Mouse (Mus musculus) MEL (cell line): ENCODE data around the gene Nkap. TPM values are rescaled to one million over a fixed set of nuclear protein-coding genes. Genes with fewer than 3 reads are reported as not detected.
A peak's percentile ranks its signal among the peaks of the same experiment; 100 is the strongest.

Experiments used
- DNase-seq: peaks from one replicate; pipeline ENCODE4 v3.0.0; 2011; ENCODE audit warnings: low read depth, low spot score
- H3K27ac ChIP-seq: 2 replicates; pipeline ENCODE4 v1.5.1; 2012; ENCODE audit warnings: low read depth, mild to moderate bottlenecking, control low read depth, low read length, moderate library complexity; ENCODE audit not compliant: control insufficient read depth
- H3K27me3 ChIP-seq, 2 experiments: fragments of 150-350 bp in 1 of 2; sonication (generic) in 1 of 2; 2 replicates each; pipeline ENCODE4 v1.6.1; 2012; ENCODE audit warnings: low read length in 2 of 2, mild to moderate bottlenecking in 2 of 2, improper control_type of control experiment in 1 of 2, moderate library complexity in 1 of 2; ENCODE audit not compliant: insufficient read depth in 2 of 2, control insufficient read depth in 1 of 2
- H3K36me3 ChIP-seq, 2 experiments: 2 replicates each; pipeline ENCODE4 v1.6.1; 2012 to 2014; ENCODE audit warnings: low read length in 2 of 2, improper control_type of control experiment in 1 of 2, inconsistent platforms in 1 of 2, mild to moderate bottlenecking in 1 of 2; ENCODE audit not compliant: insufficient read depth in 2 of 2, control insufficient read depth in 1 of 2
- H3K4me1 ChIP-seq, 2 experiments: fragments of 150-350 bp in 1 of 2; sonication (generic) in 1 of 2; 2 replicates each; pipeline ENCODE4 v1.6.1; 2012; ENCODE audit warnings: low read length in 2 of 2, improper control_type of control experiment in 1 of 2, mild to moderate bottlenecking in 1 of 2; ENCODE audit not compliant: insufficient read depth in 2 of 2, control insufficient read depth in 1 of 2
- H3K4me3 ChIP-seq, 2 experiments: fragments of 150-350 bp in 1 of 2; sonication (generic) in 1 of 2; 2 replicates each; pipeline ENCODE4 v1.5.1; 2012; ENCODE audit warnings: low read depth in 2 of 2, low read length in 2 of 2, mild to moderate bottlenecking in 2 of 2, moderate library complexity in 2 of 2, control low read depth in 1 of 2, improper control_type of control experiment in 1 of 2; ENCODE audit not compliant: control insufficient read depth in 1 of 2, insufficient read depth in 1 of 2
- H3K79me2 ChIP-seq: 2 replicates; pipeline ENCODE4 v1.6.1; 2012; ENCODE audit warnings: mild to moderate bottlenecking, low read length, moderate library complexity; ENCODE audit not compliant: control insufficient read depth, poor library complexity, insufficient read depth
- H3K9ac ChIP-seq: 2 replicates; pipeline ENCODE4 v1.6.1; 2012; ENCODE audit warnings: low read depth, mild to moderate bottlenecking, control low read depth, low read length, moderate library complexity; ENCODE audit not compliant: control insufficient read depth, poor library complexity, severe bottlenecking
- H3K9me3 ChIP-seq: fragments of 150-350 bp; sonication (generic); replicated peaks from 2 replicates; pipeline ENCODE4 v1.6.1; 2012; ENCODE audit warnings: mild to moderate bottlenecking, low read length, improper control_type of control experiment, moderate library complexity; ENCODE audit not compliant: insufficient read depth
- BHLHE40 ChIP-seq: IDR thresholded peaks from 2 replicates; pipeline ENCODE4 v1.6.1; 2012; ENCODE audit warnings: low read depth, mild to moderate bottlenecking, inconsistent platforms, low read length, improper control_type of control experiment, borderline replicate concordance
- CHD1 ChIP-seq: IDR thresholded peaks from 2 replicates; pipeline ENCODE4 v1.6.1; 2012; ENCODE audit warnings: low read depth, mild to moderate bottlenecking, inconsistent platforms, low read length, improper control_type of control experiment
- CHD2 ChIP-seq: IDR thresholded peaks from 2 replicates; pipeline ENCODE4 v1.6.1; 2011; ENCODE audit warnings: low read length, improper control_type of control experiment
- E2F4 ChIP-seq: IDR thresholded peaks from 2 replicates; pipeline ENCODE4 v1.6.1; 2011; ENCODE audit warnings: low read depth, low read length, improper control_type of control experiment, borderline replicate concordance
- EP300 ChIP-seq, 2 experiments: IDR thresholded peaks; 2 replicates each; pipeline ENCODE4 v1.6.1; 2011; ENCODE audit warnings: improper control_type of control experiment in 2 of 2, low read length in 2 of 2, low read depth in 1 of 2, mild to moderate bottlenecking in 1 of 2
- ETS1 ChIP-seq: IDR thresholded peaks from 2 replicates; pipeline ENCODE4 v1.6.1; 2012; ENCODE audit warnings: low read depth, mild to moderate bottlenecking, inconsistent platforms, low read length, improper control_type of control experiment, moderate library complexity
- GATA1 ChIP-seq: IDR thresholded peaks from 2 replicates; pipeline ENCODE4 v1.6.1; 2011; ENCODE audit warnings: low read depth, low read length, improper control_type of control experiment
- JUND ChIP-seq: IDR thresholded peaks from 2 replicates; pipeline ENCODE4 v1.6.1; 2011; ENCODE audit warnings: low read depth, mild to moderate bottlenecking, improper control_type of control experiment, low read length
- KAT2A ChIP-seq: conservative IDR thresholded peaks from 2 replicates; pipeline ENCODE4 v1.6.1; 2012; ENCODE audit warnings: low read depth, low read length, improper control_type of control experiment, inconsistent platforms
- MAFK ChIP-seq: IDR thresholded peaks from 2 replicates; pipeline ENCODE4 v1.6.1; 2011; ENCODE audit warnings: low read depth, mild to moderate bottlenecking, low read length, improper control_type of control experiment, borderline replicate concordance
- MAX ChIP-seq: IDR thresholded peaks from 2 replicates; pipeline ENCODE4 v1.6.1; 2011; ENCODE audit warnings: low read length, improper control_type of control experiment
- MEF2A ChIP-seq: IDR thresholded peaks from 2 replicates; pipeline ENCODE4 v1.6.1; 2014; ENCODE audit warnings: low read depth, mild to moderate bottlenecking, inconsistent platforms, low read length, improper control_type of control experiment; ENCODE audit not compliant: poor library complexity, insufficient replicate concordance, severe bottlenecking; ENCODE audit errors: extremely low read depth
- MXI1 ChIP-seq: IDR thresholded peaks from 2 replicates; pipeline ENCODE4 v1.6.1; 2011; ENCODE audit warnings: mild to moderate bottlenecking, low read depth, low read length, improper control_type of control experiment
- MYB ChIP-seq: IDR thresholded peaks from 2 replicates; pipeline ENCODE4 v1.6.1; 2011; ENCODE audit warnings: mild to moderate bottlenecking, low read depth, low read length, improper control_type of control experiment
- MYC ChIP-seq: IDR thresholded peaks from 2 replicates; pipeline ENCODE4 v1.6.1; 2011; ENCODE audit warnings: low read depth, mild to moderate bottlenecking, low read length, improper control_type of control experiment, moderate library complexity
- NELFE ChIP-seq: IDR thresholded peaks from 2 replicates; pipeline ENCODE4 v1.6.1; 2011; ENCODE audit warnings: low read depth, low read length, improper control_type of control experiment
- NRF1 ChIP-seq: IDR thresholded peaks from 2 replicates; pipeline ENCODE4 v1.6.1; 2014; ENCODE audit warnings: low read depth, mild to moderate bottlenecking, inconsistent platforms, low read length, improper control_type of control experiment, moderate library complexity; ENCODE audit not compliant: poor library complexity, insufficient read depth, severe bottlenecking
- POLR2A ChIP-seq, 2 experiments: IDR thresholded peaks; 2 replicates each; pipeline ENCODE4 v1.6.1; 2011 to 2012; ENCODE audit warnings: low read length in 2 of 2, mild to moderate bottlenecking in 2 of 2, control low read depth in 1 of 2, improper control_type of control experiment in 1 of 2, low read depth in 1 of 2, moderate library complexity in 1 of 2; ENCODE audit not compliant: control insufficient read depth in 1 of 2, insufficient read depth in 1 of 2, poor library complexity in 1 of 2
- POLR2AphosphoS2 ChIP-seq: IDR thresholded peaks from 2 replicates; pipeline ENCODE4 v1.6.1; 2011; ENCODE audit warnings: low read length, improper control_type of control experiment
- POLR2AphosphoS5 ChIP-seq: IDR thresholded peaks from 2 replicates; pipeline ENCODE4 v1.6.1; 2012; ENCODE audit warnings: low read depth, borderline replicate concordance, mild to moderate bottlenecking, inconsistent platforms, low read length, moderate library complexity, mixed read lengths
- RCOR1 ChIP-seq: IDR thresholded peaks from 2 replicates; pipeline ENCODE4 v1.6.1; 2012; ENCODE audit warnings: low read depth, mild to moderate bottlenecking, inconsistent platforms, low read length, improper control_type of control experiment
- SIN3A ChIP-seq: IDR thresholded peaks from 2 replicates; pipeline ENCODE4 v1.6.1; 2012; ENCODE audit warnings: low read length, improper control_type of control experiment, inconsistent platforms
- TAL1 ChIP-seq: IDR thresholded peaks from 2 replicates; pipeline ENCODE4 v1.6.1; 2012; ENCODE audit warnings: mild to moderate bottlenecking, inconsistent platforms, low read length, moderate library complexity, mixed read lengths
- TCF12 ChIP-seq: IDR thresholded peaks from 2 replicates; pipeline ENCODE4 v1.6.1; 2014; ENCODE audit warnings: low read depth, mild to moderate bottlenecking, inconsistent platforms, low read length, improper control_type of control experiment, moderate library complexity
- UBTF ChIP-seq: IDR thresholded peaks from 2 replicates; pipeline ENCODE4 v1.6.1; 2012; ENCODE audit warnings: low read depth, mild to moderate bottlenecking, inconsistent platforms, low read length, improper control_type of control experiment, moderate library complexity, borderline replicate concordance; ENCODE audit not compliant: insufficient read depth
- USF1 ChIP-seq: IDR thresholded peaks from 2 replicates; pipeline ENCODE4 v1.6.1; 2014; ENCODE audit warnings: low read depth, mild to moderate bottlenecking, inconsistent platforms, low read length, improper control_type of control experiment, moderate library complexity
- USF2 ChIP-seq, 2 experiments: IDR thresholded peaks; 2 replicates each; pipeline ENCODE4 v1.6.1; 2011 to 2012; ENCODE audit warnings: improper control_type of control experiment in 2 of 2, low read length in 2 of 2, borderline replicate concordance in 1 of 2, inconsistent platforms in 1 of 2, low read depth in 1 of 2, mild to moderate bottlenecking in 1 of 2; ENCODE audit not compliant: insufficient read depth in 1 of 2
- ZC3H11A ChIP-seq: IDR thresholded peaks from 2 replicates; pipeline ENCODE4 v1.6.1; 2012; ENCODE audit warnings: low read depth, mild to moderate bottlenecking, inconsistent platforms, low read length, improper control_type of control experiment
- ZMIZ1 ChIP-seq: IDR thresholded peaks from 2 replicates; pipeline ENCODE4 v1.6.1; 2012; ENCODE audit warnings: low read depth, mild to moderate bottlenecking, inconsistent platforms, low read length, improper control_type of control experiment, moderate library complexity
- ZNF384 ChIP-seq: IDR thresholded peaks from 2 replicates; pipeline ENCODE4 v1.6.1; 2012; ENCODE audit warnings: low read depth, mild to moderate bottlenecking, inconsistent platforms, low read length, improper control_type of control experiment
- polyA plus RNA-seq, 2 experiments: library from polyadenylated mRNA; stranded (reverse) in 1 of 2; unstranded in 1 of 2; fragments of >175 nt in 1 of 2; fragments of >200 nt in 1 of 2; gene quantifications; 2 replicates each; pipeline versions ENCODE4 v1.2.1 to v1.2.4; 2012; ENCODE audit warnings: low replicate concordance in 2 of 2, low read depth in 1 of 2; ENCODE audit not compliant: insufficient read length in 2 of 2, insufficient read depth in 1 of 2, missing spikeins in 1 of 2
- total RNA-seq: library from RNA; depleted of rRNA; stranded (reverse); fragments of 300-350 nt; gene quantifications from 2 replicates; pipeline ENCODE4 v1.2.3, GENCODE M21; 2012

Gene Nkap
- total and polyA plus RNA-seq, 3 experiments: 10.5 to 14.5 TPM; not detected in 1

DNA sequence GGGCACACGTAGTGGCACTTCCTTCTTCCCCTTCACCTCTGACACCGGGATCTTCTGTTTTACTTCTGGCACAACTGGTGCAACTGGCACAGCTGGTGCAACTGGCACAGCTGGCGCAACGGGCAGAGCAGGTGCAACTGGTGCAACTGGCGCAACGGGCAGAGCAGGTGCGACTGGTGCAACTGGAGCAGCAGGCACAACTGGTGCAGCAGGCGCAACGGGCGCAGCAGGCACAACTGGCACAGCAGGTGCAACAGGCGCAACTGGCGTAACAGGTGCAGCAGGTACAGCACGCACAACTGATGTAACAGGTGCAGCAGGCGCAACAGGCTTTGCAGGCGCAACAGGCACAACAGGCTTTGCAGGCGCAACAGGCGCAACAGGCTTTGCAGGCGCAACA, 36.5 kb downstream of the Nkap start:
- TF ChIP-seq TAL1 (no peak), POLR2AphosphoS5 (no peak), MEF2A (no peak), EP300 (IDR thresholded peaks at IDR 0.05; ENCODE audit: low read depth in 1 of 2, low read length in 2 of 2) (no peak), BHLHE40 (no peak), ZMIZ1 (no peak), USF2 (IDR thresholded peaks at IDR 0.05; ENCODE audit: borderline replicate concordance in 1 of 2, insufficient read depth in 1 of 2, low read depth in 1 of 2, low read length in 2 of 2) (no peak), MYB (no peak), POLR2AphosphoS2 (no peak), NRF1 (no peak), MAX (no peak), MXI1 (no peak), RCOR1 (no peak), MYC (no peak), E2F4 (no peak), MAFK (no peak), POLR2A (IDR thresholded peaks at IDR 0.05; ENCODE audit: control insufficient read depth in 1 of 2, insufficient read depth in 1 of 2, low read depth in 1 of 2, low read length in 2 of 2, poor library complexity in 1 of 2) (no peak), NELFE (no peak), ZNF384 (no peak), JUND (no peak)
- TF ChIP-seq, all 39 proteins: peak for 0
- H3K36me3 ChIP-seq: no peaks in the 10 kb centered on the region
- H3K9me3 ChIP-seq: no peaks in the 10 kb centered on the region
- no peaks in the 10 kb centered on the region for H3K4me1 ChIP-seq
- DNase-seq: no peak
- H3K79me2 ChIP-seq: no peaks in the 10 kb centered on the region
- H3K4me3 ChIP-seq: no peak overlapping the region
- no peaks in the 10 kb centered on the region for H3K27me3 ChIP-seq
- no peak overlapping the region for H3K27ac ChIP-seq
- H3K9ac ChIP-seq: no peak overlapping the region

GRCm38 (mm10) chrX:37167085-37167484, 40.5 kb downstream of the Nkap start:
- Histone ChIP-seq H3K4me1 (no peaks in the 10 kb centered on the region), H3K27me3 (no peaks in the 10 kb centered on the region), H3K79me2 (no peaks in the 10 kb centered on the region), H3K27ac (no peak overlapping the region), H3K36me3 (no peaks in the 10 kb centered on the region), H3K9me3 (no peaks in the 10 kb centered on the region), H3K4me3 (no peak overlapping the region), H3K9ac (no peak overlapping the region)
- peak; percentile 70 for DNase-seq
- TF ChIP-seq UBTF (no peak), MEF2A (no peak), KAT2A (no peak), ETS1 (no peak), MAFK (no peak), MYB (no peak), USF1 (no peak), CHD1 (no peak), ZC3H11A (no peak), MAX (no peak), GATA1 (no peak), MXI1 (no peak), POLR2AphosphoS2 (no peak), E2F4 (no peak), JUND (no peak), CHD2 (no peak), MYC (0 out of 2 replicates have a peak, but pooled peaks have one; percentile 26), SIN3A (no peak), BHLHE40 (no peak), TCF12 (no peak), USF2 (IDR thresholded peaks at IDR 0.05; ENCODE audit: borderline replicate concordance in 1 of 2, insufficient read depth in 1 of 2, low read depth in 1 of 2, low read length in 2 of 2) (no peak)
